ENCODE assay signal across 13 mouse cellular contexts in the genomic region with DNA sequence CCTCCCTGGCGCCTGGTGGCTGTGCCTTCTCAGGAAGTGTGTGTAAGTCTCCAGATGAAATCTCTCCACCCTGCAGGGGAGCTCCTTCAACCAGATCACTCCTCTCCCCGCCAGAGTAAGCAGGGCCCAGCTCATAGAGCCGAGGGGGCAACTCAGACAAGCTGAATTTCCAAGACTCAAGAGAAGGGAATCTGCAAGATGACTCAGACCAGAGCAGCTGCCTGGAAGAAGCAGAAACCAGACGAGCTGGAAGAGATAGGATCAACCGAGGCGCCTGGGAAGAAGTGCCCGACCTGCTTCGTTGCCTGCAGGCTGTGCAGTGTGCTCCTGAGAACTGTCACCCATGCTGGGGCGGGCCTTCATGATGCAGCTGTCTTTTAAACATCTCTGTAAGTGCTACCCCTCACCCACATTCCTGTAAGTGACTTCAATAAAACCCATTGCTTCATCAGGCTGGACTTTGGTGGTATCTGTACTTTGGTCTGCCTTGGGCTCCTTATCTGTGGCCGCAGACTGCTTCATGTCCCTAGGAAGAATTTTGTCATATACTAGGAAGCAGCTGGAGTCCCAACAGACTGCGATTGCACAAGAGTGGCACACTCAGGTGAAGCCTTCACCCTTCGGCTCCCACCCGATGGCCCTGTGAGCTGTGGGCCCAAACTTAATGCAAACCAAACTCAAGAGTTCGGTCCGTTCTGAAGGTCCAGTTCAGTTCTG. TPM values are rescaled to one million over a fixed set of nuclear protein-coding genes. Genes with fewer than 3 reads are reported as not detected.
DNase-seq lines count a peak whose midpoint lies in the region; ATAC-seq and TF ChIP-seq lines count a peak whose summit lies in the region.
"Had no signal": no experiment of that assay in that cellular context is flagged by ENCODE, and none has a peak within 500 bp of the region (broad histone marks: within the 10 kb centered on the region; RNA-seq: fewer than 3 reads in every experiment).

No protein-coding gene starts in this region.

- no peak for TF ChIP-seq EP300 in liver, postnatal 0 days (IDR thresholded peaks at IDR 0.05; ENCODE audit: low read depth)

- H3K27me3 ChIP-seq in liver, embryonic 11.5 days (replicated peaks; ENCODE audit: control insufficient read depth, insufficient read depth, low read length), result no peaks in the 10 kb centered on the region
- no peaks in the 10 kb centered on the region for H3K27me3 ChIP-seq in liver, postnatal 0 days (ENCODE audit: insufficient read depth, low read length)
- H3K27me3 ChIP-seq in intestine, embryonic 14.5 days (replicated peaks; ENCODE audit: control insufficient read depth, insufficient read depth, low read length), result no peaks in the 10 kb centered on the region
- H3K27me3 ChIP-seq: embryonic facial prominence, embryonic 13.5 days had no signal

- no peak for TF ChIP-seq CTCF in liver, postnatal 0 days (IDR thresholded peaks at IDR 0.05; ENCODE audit: low read depth)

- H3K36me3 ChIP-seq in liver, embryonic 11.5 days (ENCODE audit: control insufficient read depth, insufficient read depth, low read length), result no peaks in the 10 kb centered on the region
- H3K36me3 ChIP-seq in liver, postnatal 0 days (replicated peaks; ENCODE audit: insufficient read depth, low read length), result no peaks in the 10 kb centered on the region
- no peaks in the 10 kb centered on the region for H3K36me3 ChIP-seq in intestine, embryonic 14.5 days (ENCODE audit: control insufficient read depth, insufficient read depth, low read length)
- H3K36me3 ChIP-seq: embryonic facial prominence, embryonic 13.5 days; heart, embryonic 15.5 days had no signal

- H3K4me3 ChIP-seq in liver, embryonic 11.5 days (ENCODE audit: low read depth, low read length), result no peak overlapping the region
- no peak overlapping the region for H3K4me3 ChIP-seq in liver, postnatal 0 days (ENCODE audit: low read depth, low read length)
- H3K4me3 ChIP-seq in intestine, embryonic 14.5 days (ENCODE audit: low read depth, low read length), result no peak overlapping the region
- H3K4me3 ChIP-seq: embryonic facial prominence, embryonic 13.5 days; heart, embryonic 15.5 days; layer of hippocampus, adult 2 months had no signal

- no peak overlapping the region; the same call in 1 of the 2 replicates for H3K27ac ChIP-seq in liver, embryonic 11.5 days (ENCODE audit: low read depth, low read length)
- no peak overlapping the region for H3K27ac ChIP-seq in liver, postnatal 0 days (ENCODE audit: low read depth)
- no peak overlapping the region for H3K27ac ChIP-seq in intestine, embryonic 14.5 days (ENCODE audit: low read depth)
- H3K27ac ChIP-seq: embryonic facial prominence, embryonic 13.5 days; heart, embryonic 15.5 days; layer of hippocampus, adult 2 months had no signal

- no peak overlapping the region for H3K9ac ChIP-seq in liver, embryonic 11.5 days (ENCODE audit: low read depth, low read length)
- no peak overlapping the region for H3K9ac ChIP-seq in liver, postnatal 0 days (replicated peaks)
- no peak overlapping the region for H3K9ac ChIP-seq in intestine, embryonic 14.5 days (ENCODE audit: low read length)
- H3K9ac ChIP-seq: embryonic facial prominence, embryonic 13.5 days; heart, embryonic 15.5 days had no signal

- no peak for DNase-seq in liver, embryonic 11.5 days (ENCODE audit: low spot score)
- DNase-seq in liver, postnatal 0 days, result no peak
- peak; percentile 21 for DNase-seq in MEL-GATA-1-ER (ENCODE audit: extremely low read depth, low read depth)
- DNase-seq in intestine, embryonic 14.5 days (ENCODE audit: low spot score), result no peak
- peak; percentile 70 for DNase-seq in urinary bladder, postnatal 14 days (ENCODE audit: low spot score)
- DNase-seq in lung, adult 18-20 months, result no peak
- DNase-seq in adrenal gland, postnatal 4 days (ENCODE audit: low spot score in 2 of 2), result no peak
- no peak for DNase-seq in ovary, adult 18-20 months (ENCODE audit: low spot score)
- DNase-seq: adrenal gland, postnatal 10 days; cerebellum, adult 2 months had no signal

- H3K4me2 ChIP-seq in liver, embryonic 11.5 days, result peak overlapping the region; percentile 43
- H3K4me2 ChIP-seq in liver, postnatal 0 days (ENCODE audit: low read depth, low read length), result no peak overlapping the region
- H3K4me2 ChIP-seq in intestine, embryonic 14.5 days (ENCODE audit: low read length), result no peak overlapping the region
- H3K4me2 ChIP-seq: embryonic facial prominence, embryonic 13.5 days; heart, embryonic 15.5 days had no signal

- H3K4me1 ChIP-seq in liver, embryonic 11.5 days (replicated peaks; ENCODE audit: control insufficient read depth, insufficient read depth, low read length), result peaks cover 17% of the 10 kb centered on the region
- H3K4me1 ChIP-seq in liver, postnatal 0 days (ENCODE audit: insufficient read depth), result 0 out of 2 replicates have a peak, but pooled peaks cover 3% of the 10 kb centered on the region
- no peaks in the 10 kb centered on the region for H3K4me1 ChIP-seq in intestine, embryonic 14.5 days (replicated peaks; ENCODE audit: control insufficient read depth, insufficient read depth, low read length)
- H3K4me1 ChIP-seq: heart, embryonic 15.5 days had no signal

- H3K9me3 ChIP-seq in liver, embryonic 11.5 days (ENCODE audit: control insufficient read depth, low read length), result no peaks in the 10 kb centered on the region
- H3K9me3 ChIP-seq in liver, postnatal 0 days (ENCODE audit: low read length), result no peaks in the 10 kb centered on the region
- no peaks in the 10 kb centered on the region for H3K9me3 ChIP-seq in intestine, embryonic 14.5 days (ENCODE audit: control insufficient read depth, low read length)
- H3K9me3 ChIP-seq: embryonic facial prominence, embryonic 13.5 days; heart, embryonic 15.5 days had no signal

- 25% methylated on average over 15 of the region's 15 CpGs for WGBS in liver, embryonic 11.5 days
- 36% methylated on average over 15 of the region's 15 CpGs for WGBS in liver, postnatal 0 days (ENCODE audit: insufficient replicate concordance)
- WGBS in intestine, embryonic 14.5 days, result 62% methylated on average over 15 of the region's 15 CpGs

- ATAC-seq in liver, embryonic 11.5 days (replicated peaks; ENCODE audit: low FRiP score), result peak; percentile 52
- ATAC-seq in liver, postnatal 0 days, result no peak
- peak; percentile 54; the same call in 1 of the 2 replicates for ATAC-seq in intestine, embryonic 14.5 days (replicated peaks; ENCODE audit: low FRiP score, low TSS enrichment, low read depth)

RNA-seq across cellular contexts. Expression of gene Ccr4, which starts 1.8 kb away (rescaled TPM):
- not detected in 2 replicates for polyA plus RNA-seq in liver, embryonic 11.5 days (2014; fragmentation: Nextera tagmentation; extraction: Ambion mirVana)
- not detected in 2 replicates for polyA plus RNA-seq in liver, postnatal 0 days (2015; fragmentation: Nextera tagmentation; extraction: Ambion mirVana)
- polyA plus RNA-seq in intestine, embryonic 14.5 days (2014; fragmentation: Nextera tagmentation; extraction: Ambion mirVana), result 0.08 TPM in 2 replicates
- not detected for total RNA-seq in adrenal gland, postnatal 4 days (2021)
- total RNA-seq: layer of hippocampus, adult 2 months had no signal
- polyA plus RNA-seq: cerebellum, adult 2 months; heart, embryonic 15.5 days had no signal

RNA-seq across cellular contexts. Expression of gene C130032M10Rik, which starts 12.6 kb away (rescaled TPM):
- 0.30 TPM in 1 of 2 replicates, not detected in the other for polyA plus RNA-seq in liver, embryonic 11.5 days (2014; fragmentation: Nextera tagmentation; extraction: Ambion mirVana)
- polyA plus RNA-seq in liver, postnatal 0 days (2015; fragmentation: Nextera tagmentation; extraction: Ambion mirVana), result not detected in 2 replicates
- polyA plus RNA-seq in intestine, embryonic 14.5 days (2014; fragmentation: Nextera tagmentation; extraction: Ambion mirVana), result 0.46 TPM in 1 of 2 replicates, not detected in the other
- not detected for total RNA-seq in adrenal gland, postnatal 4 days (2021)
- total RNA-seq: adrenal gland, postnatal 10 days; layer of hippocampus, adult 2 months had no signal
- polyA plus RNA-seq: cerebellum, adult 2 months had no signal

Comparison
In these comparisons a context has a peak if more than half of its experiments do, and no peak if none do; other contexts are left out.
1. DNase-seq: peak in MEL-GATA-1-ER (single experiment) and urinary bladder, postnatal 14 days (single experiment); none in liver, embryonic 11.5 days (single experiment), liver, postnatal 0 days (single experiment), intestine, embryonic 14.5 days (single experiment), lung, adult 18-20 months (0 of 2), adrenal gland, postnatal 4 days (0 of 2) and ovary, adult 18-20 months (single experiment).